Mouse (Mus musculus) heart, postnatal 36 days (tissue): Measurements from ENCODE around the gene Erlec1. TPM values are rescaled to one million over a fixed set of nuclear protein-coding genes. Genes with fewer than 3 reads are reported as not detected.

Source experiments
- DNase-seq, 2 experiments: peaks; one replicate each; pipeline ENCODE4 v3.0.0; 2021 to 2022
- intact Hi-C: fragments of 180-260 bp; cut with DNase I; formaldehyde crosslinking; loops from one replicate; pipeline ENCODE4 v1.15.1; 2025
- total RNA-seq, 2 experiments: library from RNA; stranded (reverse); gene quantifications; 2 replicates each; pipeline ENCODE4 v1.2.3; 2021

Erlec1 gene
- 10 to 100 TPM; 39.7 to 42.6 TPM for total RNA-seq

DNA sequence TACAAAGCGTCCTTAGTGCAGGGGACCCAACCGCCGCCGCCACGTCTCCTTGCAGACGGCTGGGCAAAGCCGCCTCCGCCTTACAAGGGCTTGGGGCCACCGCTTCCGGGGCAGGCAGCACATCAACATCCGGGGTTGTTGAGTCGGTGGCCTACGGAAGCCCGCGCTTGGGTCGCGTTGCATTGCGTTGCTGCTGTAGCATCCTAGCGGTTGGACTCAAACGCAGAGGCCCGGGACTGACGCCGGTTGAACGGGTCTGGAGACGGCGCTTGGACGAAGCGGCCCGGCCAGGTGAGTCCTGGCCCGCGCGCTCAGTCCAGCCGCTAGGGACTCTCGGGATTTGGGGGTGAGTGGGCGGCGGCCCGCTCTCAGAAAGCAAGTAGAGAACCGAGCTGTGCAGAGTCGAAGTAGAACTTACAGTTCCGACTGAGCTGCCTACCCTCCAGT, at the start of gene Erlec1:
Gene Erlec1, minus strand, starts transcription at position 57 of the 447 bp plus-strand sequence.
- intact Hi-C loops, result loop anchor here (2.0 kb wide), 1 partner anchor 32 kb away; the partner anchor contains the start of gene Chac2
- peak; percentile 84 for DNase-seq

DNA sequence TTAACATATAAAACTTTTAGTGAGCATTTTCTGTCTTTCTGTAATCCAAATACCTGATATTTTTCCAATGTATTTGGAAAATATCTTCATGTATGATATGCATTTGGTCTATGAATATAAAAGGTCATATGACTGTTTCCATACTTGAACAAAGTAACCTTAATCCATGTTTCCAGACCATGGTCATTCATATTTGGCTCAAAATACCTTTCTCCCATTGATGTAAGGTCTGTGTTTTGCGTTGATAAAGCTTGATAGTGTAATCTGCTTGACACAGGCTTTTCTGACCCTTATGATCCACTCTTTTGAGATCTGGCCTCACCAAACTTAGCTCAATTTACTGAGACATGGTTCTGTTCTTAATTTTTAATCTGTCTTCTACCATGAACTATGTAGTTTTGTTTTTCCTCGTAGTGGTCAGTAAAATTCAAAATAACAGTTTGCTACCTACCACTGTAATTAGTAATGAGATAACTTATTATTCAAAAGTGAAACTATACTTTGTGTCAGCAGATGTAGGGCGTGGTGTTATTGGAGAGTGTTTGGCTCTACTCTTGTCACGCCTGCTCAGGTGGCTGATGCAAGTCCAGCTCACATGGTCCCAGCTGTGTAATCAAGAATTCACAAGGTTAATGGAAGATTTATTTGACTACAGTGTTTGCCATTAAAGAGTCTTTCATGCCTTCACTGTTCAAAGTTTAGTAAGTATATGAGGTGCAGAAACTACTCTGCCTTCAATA, 47.2 kb upstream of the Erlec1 start:
- intact Hi-C loops, result no loop called here

DNA sequence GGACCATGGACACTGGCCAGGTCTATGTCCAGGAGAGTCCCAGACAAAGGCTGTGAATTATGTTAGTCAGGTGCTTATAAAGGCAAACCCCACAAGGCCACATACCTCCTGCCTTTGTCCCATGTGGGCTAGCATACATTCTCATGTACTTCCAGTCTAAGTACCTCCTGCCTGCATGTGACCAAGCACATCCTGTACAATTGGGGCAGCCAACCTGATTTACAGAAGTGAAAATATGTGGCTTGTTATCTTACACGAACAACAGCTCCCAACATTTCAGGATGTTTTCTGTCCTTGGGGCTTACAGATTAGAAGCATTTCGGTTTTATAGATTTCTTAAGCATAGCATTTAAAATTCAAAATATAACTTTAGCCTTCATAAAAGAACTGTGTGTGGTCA, 45.9 kb upstream of the Erlec1 start:
- DNase-seq, result no peak
- intact Hi-C loops, result no loop called here

More for the DNA sequence above, 47.2 kb upstream of the Erlec1 start:
- no peak for DNase-seq

DNA sequence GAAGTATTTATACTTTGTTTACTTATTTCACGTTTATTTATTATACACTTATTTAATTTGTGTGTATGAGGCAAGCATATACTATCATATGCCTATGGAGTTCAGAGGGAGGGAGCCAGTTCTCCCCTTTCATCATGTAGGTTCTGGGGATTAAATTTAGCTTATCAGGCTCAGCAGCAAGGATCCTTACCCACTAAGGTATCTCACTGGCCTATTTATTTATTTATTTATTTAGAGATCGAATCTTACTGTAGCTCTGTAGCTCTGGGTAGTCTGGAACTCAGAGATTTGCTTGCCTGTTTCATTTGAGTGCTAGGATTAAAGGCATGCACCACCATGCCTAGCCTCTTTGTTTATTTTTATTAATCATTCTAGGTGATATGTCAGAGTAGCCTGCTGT, 44.6 kb upstream of the Erlec1 start:
- intact Hi-C loops, result no loop called here
- DNase-seq, result no peak

DNA sequence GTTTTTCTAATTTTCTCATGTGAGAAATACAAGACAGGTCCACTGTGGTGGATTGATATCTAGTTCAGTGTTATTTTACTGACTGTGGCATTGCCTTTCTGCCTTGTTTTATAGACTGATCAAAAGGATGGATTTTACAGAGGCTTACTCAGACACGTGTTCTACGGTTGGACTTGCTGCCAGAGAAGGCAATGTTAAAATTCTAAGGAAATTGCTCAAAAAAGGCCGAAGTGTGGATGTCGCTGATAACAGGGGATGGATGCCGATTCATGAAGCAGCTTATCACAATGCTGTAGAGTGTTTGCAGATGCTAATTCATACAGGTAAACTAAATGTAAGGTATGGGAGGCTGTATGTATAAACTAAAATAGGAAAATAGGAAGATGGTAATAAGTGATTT, 44.1 kb upstream of the Erlec1 start:
- intact Hi-C loops, result no loop called here
- no peak for DNase-seq

DNA sequence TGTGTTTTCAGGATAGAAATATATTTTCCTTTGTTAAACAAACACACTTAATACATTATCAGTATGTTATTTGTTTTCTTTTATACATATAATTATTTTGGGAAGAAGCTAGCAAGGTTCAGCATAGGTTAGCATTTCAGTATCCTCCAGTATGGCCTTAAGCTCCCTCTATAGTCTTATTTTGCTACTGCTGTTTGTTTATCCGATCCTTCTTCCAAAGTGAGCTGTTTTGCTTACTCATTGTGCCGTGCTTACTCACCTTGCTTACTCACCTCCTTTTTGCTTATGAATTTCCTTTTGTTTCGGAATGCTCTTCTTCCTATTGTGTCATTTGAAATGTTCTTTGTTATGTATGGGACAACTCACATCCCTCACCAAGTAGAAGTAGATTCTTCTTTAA, 42.5 kb upstream of the Erlec1 start:
- intact Hi-C loops, result no loop called here
- no peak for DNase-seq

DNA sequence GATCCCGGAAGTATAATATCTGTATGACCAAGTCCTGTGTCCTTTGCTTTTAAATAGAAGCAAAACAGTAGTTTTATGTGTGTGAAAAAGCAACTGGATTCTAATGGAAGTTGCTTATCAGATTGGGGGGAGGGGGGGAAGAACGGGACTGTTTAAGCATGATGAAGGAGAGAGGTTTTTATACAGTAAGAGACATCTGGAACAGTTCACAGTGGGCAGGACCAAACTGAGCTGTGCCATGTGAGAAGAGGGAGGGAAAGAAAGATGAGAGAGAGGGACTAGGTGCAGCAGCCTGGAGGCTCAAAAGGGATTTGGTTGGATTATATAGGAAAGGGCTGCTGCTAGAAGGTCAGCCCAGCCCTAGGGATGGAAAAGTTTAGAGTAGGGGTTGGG, 32.5 kb upstream of the Erlec1 start:
- no peak for DNase-seq
- intact Hi-C loops, result loop anchor here (2.0 kb wide), 1 partner anchor 32 kb away; the partner anchor contains the start of gene Erlec1

DNA sequence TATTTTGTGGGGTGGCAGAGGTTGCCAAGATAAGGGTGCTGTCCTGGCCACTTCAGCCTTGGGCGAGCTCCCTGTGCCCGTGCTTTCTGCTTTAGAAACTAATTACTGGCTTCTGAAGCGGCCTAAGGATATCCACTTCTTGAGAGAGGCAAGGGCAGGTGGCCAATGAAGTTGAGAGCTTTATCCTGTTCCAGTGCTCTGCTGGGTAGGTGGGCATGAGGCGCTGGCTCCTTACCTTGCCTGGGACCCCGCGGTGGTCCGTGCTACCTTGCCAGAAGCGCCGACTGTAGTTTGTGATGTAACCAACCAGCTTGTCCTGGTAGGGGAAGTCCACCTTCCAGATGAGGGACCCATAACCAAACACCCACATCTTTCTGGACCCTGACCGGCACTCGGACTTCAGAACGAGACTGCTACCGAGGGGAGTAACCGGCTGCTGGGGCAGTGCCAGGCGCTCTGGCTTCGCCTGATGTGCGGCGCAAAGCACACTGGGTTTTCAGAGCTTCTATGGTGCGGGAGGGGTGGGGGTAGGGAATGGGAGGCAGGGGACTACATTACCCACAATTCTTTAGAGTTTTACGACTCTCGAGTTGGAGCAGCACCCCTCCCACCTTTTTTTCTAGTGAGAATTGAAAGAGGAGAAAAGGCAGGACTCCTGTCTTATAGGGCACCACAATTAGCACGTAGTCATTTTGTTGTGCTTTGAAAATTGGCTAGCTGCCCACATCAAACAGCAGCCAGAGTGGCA, 31.9 kb upstream of the Erlec1 start, which contains the start of gene Chac2:
Gene Chac2, minus strand, starts transcription at position 474 of the 748 bp plus-strand sequence.
- DNase-seq, result peak; percentile 78 to 80
- intact Hi-C loops, result loop anchor here (2.0 kb wide), 1 partner anchor 31 kb away; the partner anchor contains the start of gene Erlec1

DNA sequence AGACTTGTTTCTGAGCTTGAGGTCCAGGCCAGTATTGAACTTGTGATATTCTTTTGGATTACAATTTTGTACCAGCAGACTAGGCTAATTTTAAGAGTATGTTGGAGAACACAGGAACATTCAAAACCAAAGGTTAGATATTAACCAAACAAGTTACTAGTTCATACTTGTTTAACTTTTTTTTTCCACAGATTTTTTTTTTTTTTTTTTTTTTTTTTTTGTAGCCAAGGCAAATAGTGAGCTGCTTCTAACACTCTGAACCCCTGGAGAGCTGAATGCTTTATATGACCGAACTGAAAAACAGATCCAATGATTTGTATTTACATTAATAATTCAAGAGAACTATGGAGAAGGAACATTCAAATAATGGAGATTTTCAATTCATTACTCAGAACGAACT, 31.1 kb upstream of the Erlec1 start:
- intact Hi-C loops, result no loop called here
- DNase-seq, result no peak

DNA sequence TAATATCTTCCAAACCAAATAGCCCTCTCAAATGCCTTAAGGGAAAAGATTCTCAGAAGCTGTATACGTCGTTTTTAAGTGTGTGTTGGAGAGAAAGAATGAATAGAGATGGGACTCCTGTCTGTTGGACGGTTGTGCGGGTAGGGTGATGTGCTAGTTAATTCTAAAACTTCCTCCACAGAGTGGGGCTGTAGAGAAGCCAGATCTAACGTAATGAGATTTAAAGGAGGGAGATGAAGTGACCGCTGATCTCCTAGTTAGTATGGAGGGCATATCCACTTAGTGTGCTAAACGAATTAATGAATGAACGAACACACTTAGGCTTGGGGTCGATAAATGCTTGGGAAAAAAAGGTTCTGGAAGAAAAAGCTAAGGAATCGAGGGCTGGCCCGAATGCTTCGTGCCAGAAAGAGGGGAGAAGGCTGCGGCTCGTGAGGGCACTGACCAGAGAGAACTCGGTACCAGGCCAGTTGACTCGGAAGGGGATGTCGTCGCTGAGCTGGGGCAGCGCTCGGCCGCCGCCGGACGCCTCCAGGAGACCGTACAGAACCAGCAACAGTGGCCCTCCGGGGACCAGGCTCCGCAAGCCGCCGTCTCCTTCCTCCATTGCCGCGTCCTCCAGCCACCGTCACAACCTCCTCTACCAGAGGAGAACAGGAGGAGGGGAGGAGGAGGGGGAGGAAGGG, 523 bp downstream of the Erlec1 start:
- intact Hi-C loops, result loop anchor here (2.0 kb wide), 1 partner anchor 33 kb away; the partner anchor contains the start of gene Chac2
- peak; percentile 47 to 54 for DNase-seq

DNA sequence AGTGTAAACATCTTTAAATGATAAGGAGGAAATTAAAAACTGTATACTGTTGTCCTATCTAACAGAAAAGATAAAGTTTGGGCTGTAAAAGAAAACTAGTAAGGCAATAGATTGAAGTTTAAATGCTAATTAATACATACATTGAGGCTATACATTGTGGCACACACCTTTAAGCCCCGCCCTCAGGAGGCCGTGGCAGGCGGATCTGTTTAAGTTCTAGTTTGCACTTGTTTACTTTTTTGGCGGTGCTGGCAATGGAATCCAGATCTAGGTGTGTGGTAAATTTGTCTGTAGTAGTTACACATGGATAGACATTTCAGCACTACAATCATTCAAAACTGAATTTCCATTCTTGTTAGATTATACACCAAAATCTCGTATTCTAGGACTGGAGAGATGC, 1.3 kb downstream of the Erlec1 start:
- DNase-seq, result no peak
- intact Hi-C loops, result no loop called here

DNA sequence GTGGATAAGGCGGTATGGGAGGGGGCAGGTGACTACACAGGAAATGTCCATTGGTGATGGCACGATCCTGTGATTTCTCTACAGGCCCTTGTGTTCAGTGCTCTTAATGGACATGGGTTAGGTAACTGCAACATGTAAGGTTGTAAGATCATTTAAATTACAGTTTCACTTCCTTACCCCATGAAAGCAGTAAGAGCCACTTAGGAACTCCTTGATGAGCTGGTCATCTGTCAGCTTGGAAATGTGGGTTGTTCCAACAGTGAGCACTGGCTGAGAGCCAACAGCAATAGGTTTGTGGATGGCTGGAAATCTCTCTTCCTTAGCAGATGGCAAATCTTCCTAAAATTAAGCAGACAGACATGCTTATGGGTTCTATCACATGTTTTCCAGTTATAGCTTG, 10.6 kb downstream of the Erlec1 start:
- intact Hi-C loops, result no loop called here
- DNase-seq, result no peak

DNA sequence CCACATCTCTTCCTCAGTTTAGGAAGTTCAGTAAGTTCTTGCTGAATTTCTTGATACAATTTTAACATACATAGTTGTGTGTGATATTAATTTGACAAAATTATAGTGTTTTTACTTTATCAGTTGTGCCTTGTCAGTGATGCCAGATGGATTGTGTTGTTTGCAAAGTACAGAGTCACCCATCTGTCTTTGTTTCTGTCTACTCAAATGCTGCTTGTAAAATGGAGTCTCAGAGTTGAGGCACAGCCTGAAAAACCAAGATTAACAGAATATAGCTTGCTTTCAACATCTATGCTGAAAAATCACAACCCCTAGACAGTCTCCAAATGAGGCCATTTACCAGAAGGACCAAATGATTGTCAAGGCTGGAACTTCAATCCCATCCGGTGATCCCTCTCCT, 25.6 kb downstream of the Erlec1 start:
- intact Hi-C loops, result no loop called here
- DNase-seq, result no peak

DNA sequence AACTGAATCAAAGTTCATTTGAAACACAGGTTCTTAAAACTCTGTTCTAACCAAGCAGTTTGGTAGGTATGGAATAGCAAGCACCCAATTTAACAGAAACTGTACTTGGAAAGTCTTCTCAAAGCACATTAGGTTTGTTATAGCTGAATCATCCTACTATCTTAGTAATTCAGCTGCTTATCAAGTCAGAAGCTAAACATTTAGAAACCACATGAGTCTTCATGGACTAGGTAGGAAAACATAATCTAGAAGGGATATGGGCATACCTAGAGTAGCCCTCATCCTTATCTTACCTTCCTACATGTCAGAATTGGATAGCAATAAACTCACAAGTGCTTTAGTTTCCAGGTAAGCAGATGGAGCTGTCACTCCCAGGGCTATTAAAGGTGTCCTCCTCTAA, 26.1 kb downstream of the Erlec1 start:
- intact Hi-C loops, result no loop called here
- DNase-seq, result no peak

DNA sequence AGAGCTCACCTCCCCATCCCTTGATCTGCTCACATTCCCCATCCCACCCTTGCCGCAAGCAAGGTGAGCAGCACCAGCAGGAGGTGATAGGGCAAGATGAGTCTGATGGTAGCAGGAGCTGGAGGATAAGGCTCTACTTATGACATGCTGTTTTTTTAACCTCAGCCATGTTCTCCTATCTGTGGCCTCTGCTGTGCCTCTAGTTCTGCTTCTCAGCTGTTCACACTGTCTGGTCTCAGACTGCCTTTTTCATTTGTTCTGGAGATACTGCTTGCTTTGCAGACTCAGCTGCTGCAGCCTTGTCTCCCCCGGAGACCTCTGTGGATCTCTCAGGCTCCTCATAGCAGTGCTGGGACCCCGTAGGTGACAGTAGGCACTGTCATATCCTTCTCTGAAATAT, 30.9 kb downstream of the Erlec1 start:
- no peak for DNase-seq
- intact Hi-C loops, result no loop called here

DNA sequence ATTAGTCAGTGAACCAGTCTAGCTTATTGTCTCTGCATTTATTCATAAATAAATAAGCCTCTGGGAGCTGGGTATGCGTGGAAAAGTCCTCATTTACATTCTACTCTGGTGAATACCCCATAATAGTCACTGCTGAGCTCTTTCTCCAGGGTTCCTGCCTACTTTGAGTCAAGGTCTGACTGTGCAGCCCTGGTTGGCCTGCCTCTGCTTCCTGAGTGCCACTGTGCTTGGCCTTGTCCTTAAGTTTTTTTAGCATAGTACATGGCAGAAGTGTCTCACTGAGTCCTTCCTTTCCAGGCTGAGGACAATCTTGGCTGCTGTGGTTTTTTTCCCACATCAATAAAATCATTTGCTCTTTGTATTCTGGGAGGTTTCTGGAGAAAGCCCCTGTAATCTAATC, 33.5 kb downstream of the Erlec1 start:
- intact Hi-C loops, result no loop called here
- no peak for DNase-seq

DNA sequence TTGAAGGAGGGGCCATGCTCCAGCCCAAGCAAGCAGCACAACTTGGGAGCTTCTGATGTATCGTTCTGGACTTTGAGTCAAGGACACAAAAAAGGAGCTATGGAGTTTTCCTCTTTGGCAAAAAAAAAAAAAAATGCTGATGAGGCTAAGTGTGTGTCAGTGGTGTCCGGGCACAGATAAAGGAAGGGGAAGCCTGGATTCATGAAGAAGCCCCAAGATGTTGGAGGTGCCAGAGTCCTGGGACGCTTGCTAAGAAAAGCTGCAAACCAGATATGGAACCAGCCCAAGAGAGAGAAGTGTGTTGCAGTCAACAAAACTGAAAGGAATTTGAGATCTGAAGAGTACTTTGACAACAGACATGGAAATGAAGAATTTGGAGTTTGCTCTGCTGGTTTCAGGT, 41.8 kb downstream of the Erlec1 start:
- intact Hi-C loops, result no loop called here
- DNase-seq, result no peak

DNA sequence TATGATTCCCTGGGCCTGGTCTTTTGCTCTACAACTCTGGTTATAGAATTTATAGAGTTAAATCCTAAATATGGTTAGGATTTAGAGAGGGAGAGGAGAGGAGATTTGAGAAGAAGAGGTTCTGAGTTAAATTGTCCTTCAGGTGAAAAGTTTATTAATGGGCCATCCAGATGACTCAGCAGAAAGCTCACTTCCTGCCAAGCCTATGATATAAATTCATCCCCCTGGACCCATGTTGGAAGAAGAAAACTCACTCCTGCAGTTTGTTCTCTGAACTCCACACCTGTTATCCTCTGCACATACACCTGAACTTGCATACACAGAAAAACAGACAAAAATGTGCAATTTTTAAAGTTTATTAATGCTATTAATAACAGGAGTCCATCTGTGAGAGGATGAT, 54.8 kb downstream of the Erlec1 start:
- no peak for DNase-seq
- intact Hi-C loops, result no loop called here

DNA sequence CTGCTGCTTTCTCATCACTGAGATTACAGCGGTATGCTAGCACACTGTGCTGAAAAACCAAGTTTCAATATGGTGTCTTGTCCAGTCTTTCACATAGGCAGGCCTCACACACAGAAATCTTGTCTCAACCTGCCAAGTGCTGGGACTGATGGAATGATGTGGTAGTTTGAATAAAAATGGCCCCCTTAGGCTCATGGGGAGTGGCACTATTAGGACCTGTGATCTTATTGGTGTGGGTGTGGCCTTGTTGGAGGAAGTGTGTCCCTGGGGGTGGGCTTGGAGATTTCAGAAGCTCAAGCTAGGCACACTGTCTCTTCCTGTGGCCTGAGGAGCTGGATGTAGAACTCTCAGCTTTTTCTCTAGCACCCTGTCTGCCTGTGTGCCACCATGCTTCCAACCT, 57.9 kb downstream of the Erlec1 start:
- no peak for DNase-seq
- intact Hi-C loops, result no loop called here

DNA sequence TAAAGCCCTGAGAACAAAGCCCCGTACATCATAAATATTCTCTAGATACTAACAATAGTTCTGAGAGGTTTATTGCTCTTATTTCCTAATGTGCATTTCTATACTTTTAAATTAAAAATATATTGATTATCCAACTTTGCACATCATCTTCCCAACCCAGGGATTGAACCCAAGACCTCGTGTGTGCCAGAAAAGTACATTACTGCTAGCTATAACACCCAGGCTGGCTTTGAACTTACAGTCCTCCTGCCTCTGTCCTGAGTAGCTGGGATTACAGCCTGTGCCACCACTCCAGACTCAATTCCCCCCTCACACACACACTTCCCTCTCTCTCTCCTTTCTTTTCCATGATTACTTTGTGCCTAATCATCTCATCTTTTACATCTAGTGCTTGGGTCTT, 66.0 kb downstream of the Erlec1 start:
- no peak for DNase-seq
- intact Hi-C loops, result no loop called here

DNA sequence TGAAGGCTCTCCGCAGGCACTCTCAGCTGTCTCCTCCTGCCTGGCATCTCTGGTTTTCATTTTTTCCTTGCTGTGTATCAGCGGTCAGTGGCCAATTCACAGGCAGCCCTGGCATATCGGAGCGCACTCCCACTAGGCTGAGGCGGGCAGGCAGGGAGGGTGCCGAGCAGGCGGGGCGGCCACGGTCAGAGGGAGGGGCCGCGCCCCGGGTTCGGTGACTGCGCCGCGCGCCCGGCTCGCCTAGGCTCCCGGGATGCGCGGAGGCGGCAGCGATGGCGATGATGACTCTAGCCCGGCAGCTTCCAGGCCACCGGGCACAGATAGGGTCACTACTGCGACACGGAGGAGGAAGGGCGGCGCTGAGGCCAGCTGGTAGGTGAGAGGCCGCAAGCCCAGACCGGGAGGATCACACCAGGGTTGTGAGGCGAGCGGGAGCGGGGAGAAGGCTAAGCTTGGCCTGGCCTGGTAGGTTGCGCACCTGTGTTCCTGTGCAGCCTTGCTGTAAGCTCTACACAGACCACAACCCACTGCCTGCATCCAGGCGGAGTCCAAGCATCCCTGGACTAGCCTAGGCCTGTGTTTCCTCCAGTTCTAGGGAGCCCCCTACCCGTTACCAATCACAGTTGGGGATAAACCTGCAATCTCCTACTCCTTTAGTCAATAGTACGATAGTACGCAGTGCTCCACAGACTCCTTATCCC, 68.8 kb downstream of the Erlec1 start, which contains the start of the genes Gpr75 and Asb3:
Gene Gpr75, plus strand, starts transcription at position 188 of the 701 bp plus-strand sequence.
Gene Asb3, plus strand, starts transcription at position 246 of the 701 bp plus-strand sequence.
- DNase-seq, result peak; percentile 42 to 46
- intact Hi-C loops, result no loop called here
